Mouse (Mus musculus): ENCODE data around the gene Rere.

GRCm38 (mm10) chr4:150420576-150421263 is 139.3 kb downstream of the Rere start:
- TF ChIP-seq POLR2A (IDR thresholded peaks at IDR 0.05; ENCODE audit: borderline replicate concordance, extremely low read depth, insufficient read depth, insufficient read length, poor library complexity, severe bottlenecking) (no peak), CTCF (IDR thresholded peaks at IDR 0.05; ENCODE audit: borderline replicate concordance, extremely low read depth, insufficient read depth, insufficient read length) (no peak)
